Mouse (Mus musculus): Measurements from ENCODE around the gene Evi5. TPM values are rescaled to one million over a fixed set of nuclear protein-coding genes. Genes with fewer than 3 reads are reported as not detected.

Evi5 gene
- total RNA-seq, 2 experiments from 2014 or later: 57.9 to 58.4 TPM

- DNase-seq: no peak
These were observed 5.2 kb downstream of the Evi5 start for GRCm38 (mm10) chr5:107869701-107870100.

- peak; percentile 87 to 88 for DNase-seq
These were observed 5.9 kb downstream of the Evi5 start for GRCm38 (mm10) chr5:107868905-107869424.

GRCm38 (mm10) chr5:107867970-107868904 is 6.7 kb downstream of the Evi5 start:
- peak; percentile 45 to 51 for DNase-seq

- no peak for DNase-seq
These were observed 8.5 kb downstream of the Evi5 start for GRCm38 (mm10) chr5:107866127-107867126.

GRCm38 (mm10) chr5:107863971-107864370 is 10.9 kb downstream of the Evi5 start:
- DNase-seq: no peak

- DNase-seq: no peak
These were observed 15.9 kb downstream of the Evi5 start for GRCm38 (mm10) chr5:107858963-107859362.

GRCm38 (mm10) chr5:107855546-107855945 is 19.4 kb downstream of the Evi5 start:
- no peak for DNase-seq

- no peak for DNase-seq
These were observed 20.4 kb downstream of the Evi5 start for GRCm38 (mm10) chr5:107854556-107854955.

GRCm38 (mm10) chr5:107853807-107854206 is 21.1 kb downstream of the Evi5 start:
- DNase-seq: no peak

GRCm38 (mm10) chr5:107848964-107849363 is 25.9 kb downstream of the Evi5 start:
- no peak for DNase-seq

- no peak for DNase-seq
These were observed 27.1 kb downstream of the Evi5 start for GRCm38 (mm10) chr5:107847817-107848216.

- no peak for DNase-seq
These were observed 27.6 kb downstream of the Evi5 start for GRCm38 (mm10) chr5:107847349-107847748.

GRCm38 (mm10) chr5:107840549-107841238 is 34.2 kb downstream of the Evi5 start:
- DNase-seq: no peak

GRCm38 (mm10) chr5:107838891-107839644 is 35.8 kb downstream of the Evi5 start:
- DNase-seq: no peak

- DNase-seq: no peak
These were observed 40.6 kb downstream of the Evi5 start for GRCm38 (mm10) chr5:107834287-107834686.

- DNase-seq: no peak
These were observed 43.6 kb downstream of the Evi5 start for GRCm38 (mm10) chr5:107831351-107831750.

GRCm38 (mm10) chr5:107829998-107830560 is 44.8 kb downstream of the Evi5 start, which contains the start of gene Ube2d2b:
Gene Ube2d2b (plus strand): TSS chr5:107830099.
- DNase-seq: no peak

GRCm38 (mm10) chr5:107822521-107822920 is 52.4 kb downstream of the Evi5 start:
- no peak for DNase-seq

GRCm38 (mm10) chr5:107814651-107815050 is 60.3 kb downstream of the Evi5 start:
- DNase-seq: no peak

GRCm38 (mm10) chr5:107807496-107807895 is 67.4 kb downstream of the Evi5 start:
- DNase-seq: no peak

- no peak for DNase-seq
These were observed 72.3 kb downstream of the Evi5 start for GRCm38 (mm10) chr5:107802621-107803020.

All from layer of hippocampus, postnatal 36 days (tissue).